In the genomic region with DNA sequence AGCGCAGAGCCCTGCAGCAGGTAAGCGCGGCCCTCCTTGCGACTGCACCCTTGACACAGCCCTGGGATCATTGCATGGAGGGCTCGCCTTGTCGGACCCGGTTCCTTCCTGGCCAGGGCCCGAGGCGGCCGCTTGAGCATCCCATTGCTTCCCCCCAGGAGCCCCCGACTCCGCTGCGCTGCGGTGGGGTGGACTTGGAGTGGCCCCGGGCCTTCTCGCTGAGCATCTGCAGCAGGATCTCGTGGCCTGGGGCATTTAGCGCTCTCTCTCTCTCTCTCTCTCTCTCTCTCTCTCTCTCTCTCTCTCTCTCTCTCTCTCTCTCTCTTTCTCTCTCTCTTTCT, we compare ENCODE assay signal across 9 mouse cellular contexts. TPM values are rescaled to one million over a fixed set of nuclear protein-coding genes. Genes with fewer than 3 reads are reported as not detected.
DNase-seq lines count a peak whose midpoint lies in the region; ATAC-seq and TF ChIP-seq lines count a peak whose summit lies in the region.
"Had no signal": no experiment of that assay in that cellular context is flagged by ENCODE, and none has a peak within 500 bp of the region (broad histone marks: within the 10 kb centered on the region; RNA-seq: fewer than 3 reads in every experiment).

No protein-coding gene starts in this region.

- H3ac ChIP-seq in myocyte (ENCODE audit: control insufficient read depth, insufficient read length), result peak overlapping the region; percentile 2

- no peaks in the 10 kb centered on the region for H3K36me3 ChIP-seq in liver, adult 2 months (ENCODE audit: control insufficient read depth, insufficient read depth, low read length)
- H3K36me3 ChIP-seq in embryonic facial prominence, embryonic 14.5 days (ENCODE audit: control insufficient read depth, insufficient read depth, low read length), result no peaks in the 10 kb centered on the region
- H3K36me3 ChIP-seq in intestine, embryonic 14.5 days (ENCODE audit: control insufficient read depth, insufficient read depth, low read length), result no peaks in the 10 kb centered on the region
- no peaks in the 10 kb centered on the region for H3K36me3 ChIP-seq in myocyte (ENCODE audit: control insufficient read depth, insufficient read depth)

- H3K4me1 ChIP-seq in liver, adult 2 months (ENCODE audit: control insufficient read depth, insufficient read depth, low read length), result peaks cover 8% of the 10 kb centered on the region; the same call in 1 of the 2 replicates
- 0 out of 2 replicates have a peak, but pooled peaks cover 2% of the 10 kb centered on the region for H3K4me1 ChIP-seq in embryonic facial prominence, embryonic 14.5 days (ENCODE audit: control insufficient read depth, insufficient read depth, low read length)
- H3K4me1 ChIP-seq in intestine, embryonic 14.5 days (replicated peaks; ENCODE audit: control insufficient read depth, insufficient read depth, low read length), result peaks cover 4% of the 10 kb centered on the region; the same call in 1 of the 2 replicates

- intact Hi-C loops in left cerebral cortex, postnatal 36 days (cut with DNase I), result no loop called here

- H3K4me2 ChIP-seq in embryonic facial prominence, embryonic 14.5 days (ENCODE audit: low read depth, low read length), result peak overlapping the region; percentile 81
- H3K4me2 ChIP-seq in intestine, embryonic 14.5 days (ENCODE audit: low read length), result peak overlapping the region; percentile 56
- H3K4me2 ChIP-seq in myocyte (ENCODE audit: low read depth), result peak overlapping the region; percentile 94

- H3K9me3 ChIP-seq in embryonic facial prominence, embryonic 14.5 days (ENCODE audit: control insufficient read depth, low read length), result no peaks in the 10 kb centered on the region
- no peaks in the 10 kb centered on the region for H3K9me3 ChIP-seq in intestine, embryonic 14.5 days (ENCODE audit: control insufficient read depth, low read length)

- under 1% methylated on average over 18 of the region's 18 CpGs for WGBS in liver, adult 2 months
- WGBS in embryonic facial prominence, embryonic 14.5 days, result 0% methylated on average over 1 of the region's 18 CpGs
- WGBS in intestine, embryonic 14.5 days, result under 1% methylated on average over 18 of the region's 18 CpGs

- H3K9ac ChIP-seq in liver, adult 2 months (ENCODE audit: low read depth, low read length), result peak overlapping the region; percentile 78
- peak overlapping the region; percentile 77 for H3K9ac ChIP-seq in embryonic facial prominence, embryonic 14.5 days (ENCODE audit: low read depth, low read length)
- peak overlapping the region; percentile 57 for H3K9ac ChIP-seq in intestine, embryonic 14.5 days (ENCODE audit: low read length)

- no peaks in the 10 kb centered on the region for H3K27me3 ChIP-seq in liver, adult 2 months (ENCODE audit: control insufficient read depth, insufficient read depth, low read length)
- H3K27me3 ChIP-seq in embryonic facial prominence, embryonic 14.5 days (replicated peaks; ENCODE audit: control insufficient read depth, insufficient read depth, low read length), result no peaks in the 10 kb centered on the region
- H3K27me3 ChIP-seq in intestine, embryonic 14.5 days (replicated peaks; ENCODE audit: control insufficient read depth, insufficient read depth, low read length), result no peaks in the 10 kb centered on the region
- H3K27me3 ChIP-seq in myocyte (ENCODE audit: control insufficient read depth, insufficient read depth, insufficient read length), result no peaks in the 10 kb centered on the region

- no peak overlapping the region for H3K27ac ChIP-seq in liver, adult 2 months (replicated peaks; ENCODE audit: insufficient read depth, low read depth, low read length)
- no peak overlapping the region for H3K27ac ChIP-seq in embryonic facial prominence, embryonic 14.5 days (replicated peaks; ENCODE audit: low read depth, low read length)
- H3K27ac ChIP-seq in intestine, embryonic 14.5 days (ENCODE audit: low read depth), result no peak overlapping the region

- TF ChIP-seq CTCF in liver, adult 2 months (IDR thresholded peaks at IDR 0.05; ENCODE audit: low read depth, low read length), result no peak

- DNase-seq in liver, adult 2 months (ENCODE audit: extremely low read depth, low read depth, low spot score), result no peak
- DNase-seq in liver, result no peak
- no peak for DNase-seq in embryonic facial prominence, embryonic 14.5 days (ENCODE audit: low spot score)
- no peak for DNase-seq in intestine, embryonic 14.5 days (ENCODE audit: low spot score)
- no peak for DNase-seq in right cerebral cortex, postnatal 25 days
- no peak for DNase-seq in left cerebral cortex, postnatal 36 days (ENCODE audit: low spot score in 2 of 2)
- no peak for DNase-seq in adrenal gland, adult 18-20 months (ENCODE audit: low spot score in 2 of 2)

- TF ChIP-seq POLR2A in liver, adult 2 months (IDR thresholded peaks at IDR 0.05; ENCODE audit: extremely low read depth, insufficient read depth, low read length), result no peak
- TF ChIP-seq POLR2A in myocyte (IDR thresholded peaks at IDR 0.05; ENCODE audit: insufficient read length, low read depth), result no peak

- peak overlapping the region; percentile 83 for H3K4me3 ChIP-seq in liver, adult 2 months (ENCODE audit: insufficient read depth, low read depth, low read length)
- H3K4me3 ChIP-seq in embryonic facial prominence, embryonic 14.5 days (ENCODE audit: low read depth, low read length), result peak overlapping the region; percentile 80
- peak overlapping the region; percentile 62 for H3K4me3 ChIP-seq in intestine, embryonic 14.5 days (ENCODE audit: low read depth, low read length)
- peak overlapping the region; percentile 38 for H3K4me3 ChIP-seq in myocyte

- no peak for ATAC-seq in embryonic facial prominence, embryonic 14.5 days (ENCODE audit: low read depth)
- ATAC-seq in intestine, embryonic 14.5 days (replicated peaks; ENCODE audit: low FRiP score, low TSS enrichment, low read depth), result peak; percentile 59; the same call in 1 of the 2 replicates

- no peaks in the 10 kb centered on the region for H3K79me2 ChIP-seq in liver, adult 2 months (ENCODE audit: control insufficient read depth, insufficient read depth, low read length)
- no peaks in the 10 kb centered on the region for H3K79me2 ChIP-seq in myocyte (ENCODE audit: control insufficient read depth, insufficient read depth)

TF ChIP-seq in myocyte, 11 proteins besides CTCF, POLR2A, EP300 and RAD21:
- TF ChIP-seq POLR2AphosphoS2 (IDR thresholded peaks at IDR 0.05; ENCODE audit: insufficient read length, low read depth) (no peak), TCF3 (IDR thresholded peaks at IDR 0.05; ENCODE audit: insufficient read length, low read depth) (no peak)

RNA-seq across cellular contexts. Expression of a gene that starts 0.2 kb away (rescaled TPM):
- 4.3 and 4.4 TPM in 2 replicates for total RNA-seq in liver, adult 2 months (2014; rRNA removed)
- 2.6 and 3.2 TPM in 2 replicates for polyA plus RNA-seq in liver, adult 2 months (2012; rRNA removed)
- polyA plus RNA-seq in embryonic facial prominence, embryonic 14.5 days (2014; fragmentation: Nextera tagmentation; extraction: Ambion mirVana), result 17.4 and 21.4 TPM in 2 replicates
- polyA plus RNA-seq in intestine, embryonic 14.5 days (2014; fragmentation: Nextera tagmentation; extraction: Ambion mirVana), result 19.1 and 20.7 TPM in 2 replicates
- 6.4 TPM for polyA plus RNA-seq in myocyte (2012; fragmentation: generic; extraction: Trizol)
- 10 to 100 TPM; 34.1 to 46.5 TPM for total RNA-seq in left cerebral cortex, postnatal 36 days (2021)
- total RNA-seq in adrenal gland, adult 18-20 months (2021), result 1 to 10 TPM; 6.4 to 7.2 TPM

RNA-seq across cellular contexts. Expression of a gene that starts 21.4 kb away (rescaled TPM):
- not detected in 2 replicates for total RNA-seq in liver, adult 2 months (2014; rRNA removed)
- 0.39 TPM in 1 of 2 replicates, not detected in the other for polyA plus RNA-seq in liver, adult 2 months (2012; rRNA removed)
- polyA plus RNA-seq in embryonic facial prominence, embryonic 14.5 days (2014; fragmentation: Nextera tagmentation; extraction: Ambion mirVana), result 0.51 TPM in 1 of 2 replicates, not detected in the other
- polyA plus RNA-seq in intestine, embryonic 14.5 days (2014; fragmentation: Nextera tagmentation; extraction: Ambion mirVana), result 0.26 TPM in 1 of 2 replicates, not detected in the other
- polyA plus RNA-seq in myocyte (2012; fragmentation: generic; extraction: Trizol), result 1.0 TPM
- total RNA-seq in left cerebral cortex, postnatal 36 days (2021), result 1 to 10 TPM in 1 of 2 experiments, not detected in 1; 3.2 TPM
- 1 to 10 TPM; 2.4 to 4.0 TPM for total RNA-seq in adrenal gland, adult 18-20 months (2021)

RNA-seq across cellular contexts. Expression of a gene that starts 43.0 kb away (rescaled TPM):
- not detected in 2 replicates for total RNA-seq in liver, adult 2 months (2014; rRNA removed)
- polyA plus RNA-seq in liver, adult 2 months (2012; rRNA removed), result not detected in 2 replicates
- polyA plus RNA-seq in embryonic facial prominence, embryonic 14.5 days (2014; fragmentation: Nextera tagmentation; extraction: Ambion mirVana), result 1.2 and 2.0 TPM in 2 replicates
- polyA plus RNA-seq in intestine, embryonic 14.5 days (2014; fragmentation: Nextera tagmentation; extraction: Ambion mirVana), result 1.2 and 2.0 TPM in 2 replicates
- 2.3 TPM for polyA plus RNA-seq in myocyte (2012; fragmentation: generic; extraction: Trizol)
- total RNA-seq in left cerebral cortex, postnatal 36 days (2021), result not detected
- total RNA-seq in adrenal gland, adult 18-20 months (2021), result under 1 TPM; 0.20 to 0.22 TPM
- total RNA-seq: layer of hippocampus, postnatal 25 days had no signal
